Mouse (Mus musculus): ENCODE results near the gene Donson.

- no peak for TF ChIP-seq EP300 (IDR thresholded peaks at IDR 0.05; ENCODE audit: insufficient read depth, low read depth, low read length)
- TF ChIP-seq CTCF (IDR thresholded peaks at IDR 0.05): peak; percentile 20
These were observed 41.4 kb upstream of the Donson start for GRCm38 (mm10) chr16:91729821-91730441.
